Mouse (Mus musculus) cerebellum, adult (tissue): ENCODE measurements around the gene Fat1.
"Not testable (repeated sequence)": the region's sequence is repeated elsewhere in the genome, so short reads cannot be mapped to it uniquely, and the experiment has no call there.

Experiments used
- ATAC-seq: cut with Nextera tagmentation; 2 replicates; pipeline ENCODE4 v1.9.2; 2017; ENCODE audit warnings: mild to moderate bottlenecking, moderate library complexity, mixed read lengths; ENCODE audit not compliant: insufficient number of reproducible peaks, low FRiP score, low TSS enrichment

Fat1 gene

DNA sequence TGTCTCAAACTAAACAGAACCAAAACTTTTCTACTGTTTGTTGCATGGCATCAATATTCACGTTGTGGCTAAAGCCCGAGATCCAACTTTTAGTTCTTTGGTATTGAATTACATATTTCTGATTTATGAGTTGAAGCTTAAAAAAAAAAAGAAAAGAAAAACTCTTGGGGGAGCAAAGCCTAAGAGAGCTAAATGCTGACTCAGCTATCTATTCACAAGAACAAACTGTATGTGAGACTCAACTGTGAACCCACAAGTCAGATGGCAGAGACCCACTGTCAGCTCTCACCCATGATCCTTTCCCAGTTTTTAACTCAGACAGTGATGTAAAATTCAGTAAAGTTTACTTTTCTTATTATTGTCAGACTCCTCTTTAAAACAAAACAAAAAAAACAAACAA, 124.8 kb downstream of the Fat1 start:
- no peak for ATAC-seq

DNA sequence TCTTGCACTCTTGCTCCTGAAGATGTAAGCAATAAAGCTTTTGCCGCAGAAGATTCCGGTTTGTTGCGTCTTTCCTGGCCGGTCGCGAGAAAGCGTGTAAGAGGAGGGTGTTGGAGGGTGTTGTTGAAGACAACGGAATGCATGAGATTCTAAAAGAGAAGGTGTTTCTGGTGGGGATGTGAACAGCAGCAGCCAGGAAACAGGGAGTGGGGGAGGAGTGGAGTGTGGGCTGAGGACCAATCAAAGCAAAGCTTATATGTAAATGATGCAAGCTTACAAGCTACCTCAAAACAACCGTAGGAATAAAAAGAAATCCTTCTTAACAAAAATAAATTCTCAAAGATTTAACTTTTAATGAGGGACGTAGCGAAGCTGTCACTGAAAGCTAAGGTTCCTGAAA, 127.1 kb downstream of the Fat1 start:
- no peak for ATAC-seq

DNA sequence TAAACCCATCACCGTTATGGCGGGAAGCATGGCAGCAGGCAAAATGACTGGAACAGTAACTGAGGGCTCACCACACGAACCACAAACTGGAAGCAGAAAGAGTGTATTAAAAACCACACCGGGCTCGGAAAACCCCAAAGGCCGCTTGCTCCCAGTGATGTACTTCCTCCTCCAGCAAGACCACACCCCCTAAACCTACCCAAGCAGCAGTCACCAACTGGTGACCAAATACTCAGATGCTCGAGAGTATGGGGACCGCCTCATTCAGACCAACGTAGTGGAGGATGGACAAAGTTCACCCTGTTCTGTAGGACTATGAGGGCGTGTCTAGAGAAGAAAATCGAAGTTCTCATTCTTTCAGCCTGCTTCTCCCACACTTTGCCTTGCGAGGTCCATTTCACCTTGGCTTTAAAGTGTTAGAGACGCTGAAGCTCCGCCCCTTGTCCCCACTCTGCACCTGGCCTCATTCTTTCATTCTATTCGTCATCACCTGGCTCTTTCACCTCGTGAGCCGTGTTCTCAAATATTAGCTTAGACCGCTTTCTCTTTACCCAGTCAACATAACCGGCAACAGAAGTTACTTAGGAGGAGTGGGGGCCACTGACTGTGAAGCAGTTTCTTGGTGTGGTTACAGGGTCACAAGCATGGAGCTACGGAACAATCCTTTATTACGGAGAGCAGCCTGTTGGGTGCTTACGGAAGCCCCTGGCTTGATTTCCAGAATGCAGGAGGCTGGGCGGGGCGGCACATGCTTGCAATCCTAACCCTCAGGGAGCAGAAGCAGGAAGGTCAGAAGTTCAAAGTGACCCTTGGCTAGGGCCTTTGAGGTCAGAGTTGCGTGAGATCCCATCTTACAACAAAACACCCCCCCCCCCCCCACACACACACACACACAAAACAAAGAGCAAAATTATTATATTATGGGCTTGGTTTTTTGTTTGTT, 128.0 kb downstream of the Fat1 start:
- no peak for ATAC-seq

DNA sequence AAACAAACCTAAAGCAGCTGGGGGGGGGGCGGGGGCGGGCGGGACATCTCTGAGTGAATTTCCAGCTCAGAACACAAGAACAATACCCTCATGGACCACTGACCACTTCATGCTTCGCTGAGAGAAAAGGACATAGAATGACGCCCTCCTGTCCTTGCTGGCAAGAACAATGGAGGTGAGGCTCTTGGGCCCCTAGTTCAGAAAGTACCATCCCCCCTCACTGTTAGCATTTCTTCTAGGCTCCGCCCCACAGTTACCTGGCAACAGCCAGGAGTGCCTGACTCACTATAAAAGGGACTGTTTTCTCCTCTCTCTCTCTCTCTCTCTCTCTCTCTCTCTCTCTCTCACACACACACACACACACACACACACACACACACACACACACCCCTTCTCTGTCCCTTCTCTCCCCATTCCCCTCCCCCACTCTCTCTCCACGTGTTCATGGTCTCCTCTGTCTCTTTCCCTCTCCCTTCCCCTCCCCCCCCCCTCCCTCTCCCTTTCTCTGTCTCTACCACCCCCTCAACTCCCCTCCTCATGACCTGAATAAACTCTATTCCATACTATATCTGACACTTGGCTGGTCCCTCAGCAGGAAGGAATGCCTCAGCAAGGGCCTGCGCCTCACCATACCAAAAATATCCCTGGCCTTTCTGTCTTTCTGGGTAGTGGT, 129.1 kb downstream of the Fat1 start:
- no peak for ATAC-seq

DNA sequence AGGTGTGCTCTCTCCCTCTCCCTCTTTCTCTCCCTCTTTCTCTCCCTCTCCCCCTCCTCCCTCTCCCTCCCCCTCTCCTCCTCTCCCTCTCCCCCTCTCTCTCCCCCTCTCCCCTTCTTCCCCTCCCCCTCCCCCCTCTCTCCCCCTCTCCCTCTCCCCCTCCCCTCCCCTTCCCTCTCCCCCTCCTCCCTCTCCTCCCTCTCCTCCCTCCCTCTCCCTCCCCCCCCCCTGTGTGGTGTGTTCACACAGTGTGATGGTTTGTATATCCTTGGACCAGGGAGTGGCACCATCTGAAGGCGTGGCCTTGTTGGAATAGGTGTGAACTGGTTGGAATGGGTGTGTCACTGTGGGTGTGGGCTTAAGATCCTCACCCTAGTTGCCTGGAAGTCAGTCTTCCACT, 130.1 kb downstream of the Fat1 start:
- ATAC-seq: not testable (repeated sequence)

DNA sequence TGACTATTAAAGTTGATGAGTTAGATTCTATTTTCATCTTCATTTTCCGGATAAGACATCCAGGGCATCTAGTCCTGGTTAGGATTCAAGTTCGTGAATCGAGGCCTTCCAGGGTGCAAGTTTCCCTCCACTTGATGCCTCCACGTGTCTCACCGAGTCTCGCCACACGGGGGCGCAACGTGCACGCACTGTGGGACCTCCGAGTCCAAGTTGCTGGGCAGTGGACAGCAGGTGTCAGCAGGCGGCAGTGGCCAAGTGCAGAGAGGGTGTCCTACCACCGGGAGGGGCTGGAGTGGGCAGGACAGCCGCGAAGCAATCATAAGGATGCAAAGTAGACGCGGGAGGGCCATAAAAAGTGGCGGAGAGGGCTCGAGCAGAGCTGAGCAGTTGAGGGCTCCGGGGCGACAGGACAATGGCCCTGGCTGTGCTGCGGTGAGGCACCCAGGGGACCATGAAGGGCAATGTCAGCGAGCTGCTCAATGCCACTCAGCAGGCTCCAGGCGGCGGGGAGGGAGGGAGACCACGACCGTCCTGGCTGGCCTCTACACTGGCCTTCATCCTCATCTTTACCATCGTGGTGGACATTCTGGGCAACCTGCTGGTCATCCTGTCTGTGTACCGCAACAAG, 133.6 kb downstream of the Fat1 start, which contains the start of gene Mtnr1a:
Gene Mtnr1a (plus strand): TSS at position 379 of the 628 bp plus-strand sequence.
- peak; percentile 92 for ATAC-seq

DNA sequence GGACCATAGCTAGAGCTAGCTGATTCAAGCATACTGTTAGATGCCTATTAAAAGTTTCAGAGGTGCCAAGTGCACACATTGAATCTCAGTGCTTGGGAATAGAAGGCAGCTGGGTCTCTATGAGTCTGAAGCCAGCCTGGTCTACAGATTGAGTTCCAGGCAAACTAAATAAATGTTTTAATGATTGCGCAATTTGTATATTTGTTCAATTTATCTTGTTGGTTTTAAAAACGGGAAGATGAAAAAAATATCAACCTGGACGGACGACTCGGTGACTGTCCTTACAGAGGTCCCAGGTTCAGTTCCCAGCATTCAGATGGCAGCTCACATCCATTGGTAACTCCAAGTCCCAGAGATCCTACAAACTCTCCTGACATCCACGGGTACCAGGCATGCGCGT, 135.7 kb downstream of the Fat1 start:
- no peak for ATAC-seq

DNA sequence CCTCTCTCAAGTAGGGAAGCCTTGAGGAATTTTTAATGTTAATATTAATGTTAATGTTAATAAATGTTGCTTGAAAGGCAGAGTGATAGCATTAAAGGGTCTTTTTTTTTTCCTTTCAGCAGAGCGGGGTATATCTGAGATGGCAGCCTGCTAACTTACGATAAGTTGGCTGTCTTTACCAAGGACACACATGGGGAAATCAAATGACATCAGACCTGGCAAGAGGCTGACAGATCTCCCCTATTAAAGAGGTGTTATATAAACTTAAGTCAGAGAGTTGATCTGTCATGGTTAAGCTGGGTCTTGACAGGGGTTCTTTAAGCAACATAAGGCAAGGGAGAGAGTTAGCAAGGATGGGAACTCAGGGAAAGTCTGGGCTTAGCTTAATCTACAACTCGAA, 145.6 kb downstream of the Fat1 start:
- no peak for ATAC-seq

DNA sequence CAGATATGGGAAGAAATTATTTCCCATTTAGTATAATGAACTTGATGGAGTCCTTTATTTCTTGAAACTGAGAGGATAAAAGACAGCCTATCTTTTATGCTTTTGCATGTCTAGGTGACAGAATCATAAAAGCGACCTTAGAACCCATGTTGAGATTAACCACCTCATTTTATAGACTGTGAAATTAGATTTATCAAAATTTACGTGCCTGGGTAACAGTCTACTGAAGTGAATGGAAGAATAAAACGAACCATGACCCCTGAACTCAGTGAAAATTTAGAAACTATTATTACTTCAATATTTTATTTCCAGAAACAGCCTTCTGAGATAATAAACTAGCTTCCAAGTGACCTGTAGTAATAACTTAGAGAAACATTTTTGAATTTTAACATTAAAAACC, 158.4 kb downstream of the Fat1 start:
- ATAC-seq: no peak
